Mouse (Mus musculus) midbrain, embryonic 12.5 days (tissue): Measurements from ENCODE around the gene Orai1. TPM values are rescaled to one million over a fixed set of nuclear protein-coding genes. Genes with fewer than 3 reads are reported as not detected.

ENCODE experiments used
- ATAC-seq: fragments of 200-750 bp; cut with Nextera tagmentation; 2 replicates; pipeline ENCODE4 v1.8.0; 2017; ENCODE audit warnings: low read depth, moderate TSS enrichment, moderate library complexity; ENCODE audit not compliant: low FRiP score
- H3K27ac ChIP-seq: fragments of 300-500 bp; sonication (generic); replicated peaks from 2 replicates; pipeline ENCODE4 v1.5.1; 2016; ENCODE audit warnings: mild to moderate bottlenecking
- H3K27me3 ChIP-seq: fragments of 300-500 bp; sonication (generic); 2 replicates; pipeline ENCODE4 v1.6.1; 2016; ENCODE audit warnings: mild to moderate bottlenecking
- H3K36me3 ChIP-seq: fragments of 300-500 bp; sonication (generic); 2 replicates; pipeline ENCODE4 v1.6.1; 2016
- H3K4me1 ChIP-seq: fragments of 300-500 bp; sonication (generic); 2 replicates; pipeline ENCODE4 v1.6.1; 2016
- H3K4me2 ChIP-seq: fragments of 300-500 bp; sonication (generic); replicated peaks from 2 replicates; pipeline ENCODE4 v1.6.1; 2016; ENCODE audit warnings: mild to moderate bottlenecking, moderate library complexity
- H3K4me3 ChIP-seq: fragments of 300-500 bp; sonication (generic); 2 replicates; pipeline ENCODE4 v1.5.1; 2016; ENCODE audit warnings: mild to moderate bottlenecking
- H3K9ac ChIP-seq: fragments of 300-500 bp; sonication (generic); replicated peaks from 2 replicates; pipeline ENCODE4 v1.6.1; 2016; ENCODE audit warnings: mild to moderate bottlenecking, moderate library complexity
- H3K9me3 ChIP-seq: fragments of 300-500 bp; sonication (generic); 2 replicates; pipeline ENCODE4 v1.6.1; 2016; ENCODE audit warnings: mild to moderate bottlenecking
- WGBS: fragments of 180-500 bp; shearing (Covaris S2); methylation state at CpG from one replicate; pipeline ENCODE4 v1.1.7; 2016; 5-methylcytosine and 5-hydroxymethylcytosine counted together
- polyA plus RNA-seq: library from polyadenylated mRNA; unstranded; fragments of >200 nt; fragmentation: Nextera tagmentation; extraction: Ambion mirVana; gene quantifications from 2 replicates; pipeline ENCODE4 v1.2.1, GENCODE M21; 2016

Orai1 gene
- polyA plus RNA-seq, 1 experiment from 2014 or later, result 11.7 TPM

- peak overlapping the region; percentile 20 for H3K4me3 ChIP-seq
- H3K4me1 ChIP-seq, result peaks cover 8% of the 10 kb centered on the region; the same call in 1 of the 2 replicates
- 0 out of 2 replicates have a peak overlapping the region, but pooled peaks have one; percentile 11 for H3K9ac ChIP-seq
- no peak overlapping the region for H3K27ac ChIP-seq
- H3K9me3 ChIP-seq, result no peaks in the 10 kb centered on the region
- 4% methylated on average over 25 of the region's 25 CpGs for WGBS
- peaks cover 7% of the 10 kb centered on the region; the same call in 1 of the 2 replicates for H3K27me3 ChIP-seq
- no peaks in the 10 kb centered on the region for H3K36me3 ChIP-seq
- no peak; the same call in 1 of the 2 replicates for ATAC-seq
- H3K4me2 ChIP-seq, result peak overlapping the region; percentile 53
These were observed 24.4 kb downstream of the Orai1 start for GRCm38 (mm10) chr5:123039120-123039752.

- Histone ChIP-seq H3K36me3 (no peaks in the 10 kb centered on the region), H3K27me3 (peaks cover 7% of the 10 kb centered on the region; the same call in 1 of the 2 replicates), H3K4me2 (no peak overlapping the region), H3K27ac (no peak overlapping the region), H3K4me3 (no peak overlapping the region), H3K9ac (no peak overlapping the region), H3K4me1 (peaks cover 8% of the 10 kb centered on the region; the same call in 1 of the 2 replicates), H3K9me3 (no peaks in the 10 kb centered on the region)
- WGBS, result 66% methylated on average over 7 of the region's 7 CpGs
- no peak for ATAC-seq
These were observed 25.9 kb downstream of the Orai1 start for GRCm38 (mm10) chr5:123040796-123041195.

- Histone ChIP-seq H3K9me3 (no peaks in the 10 kb centered on the region), H3K27me3 (peaks cover 7% of the 10 kb centered on the region; the same call in 1 of the 2 replicates), H3K4me2 (no peak overlapping the region), H3K36me3 (no peaks in the 10 kb centered on the region), H3K4me1 (peaks cover 8% of the 10 kb centered on the region; the same call in 1 of the 2 replicates), H3K27ac (no peak overlapping the region), H3K9ac (no peak overlapping the region), H3K4me3 (no peak overlapping the region)
- WGBS, result 19% methylated on average over 7 of the region's 7 CpGs
- no peak for ATAC-seq
These were observed 29.0 kb downstream of the Orai1 start for GRCm38 (mm10) chr5:123043856-123044255.

DNA sequence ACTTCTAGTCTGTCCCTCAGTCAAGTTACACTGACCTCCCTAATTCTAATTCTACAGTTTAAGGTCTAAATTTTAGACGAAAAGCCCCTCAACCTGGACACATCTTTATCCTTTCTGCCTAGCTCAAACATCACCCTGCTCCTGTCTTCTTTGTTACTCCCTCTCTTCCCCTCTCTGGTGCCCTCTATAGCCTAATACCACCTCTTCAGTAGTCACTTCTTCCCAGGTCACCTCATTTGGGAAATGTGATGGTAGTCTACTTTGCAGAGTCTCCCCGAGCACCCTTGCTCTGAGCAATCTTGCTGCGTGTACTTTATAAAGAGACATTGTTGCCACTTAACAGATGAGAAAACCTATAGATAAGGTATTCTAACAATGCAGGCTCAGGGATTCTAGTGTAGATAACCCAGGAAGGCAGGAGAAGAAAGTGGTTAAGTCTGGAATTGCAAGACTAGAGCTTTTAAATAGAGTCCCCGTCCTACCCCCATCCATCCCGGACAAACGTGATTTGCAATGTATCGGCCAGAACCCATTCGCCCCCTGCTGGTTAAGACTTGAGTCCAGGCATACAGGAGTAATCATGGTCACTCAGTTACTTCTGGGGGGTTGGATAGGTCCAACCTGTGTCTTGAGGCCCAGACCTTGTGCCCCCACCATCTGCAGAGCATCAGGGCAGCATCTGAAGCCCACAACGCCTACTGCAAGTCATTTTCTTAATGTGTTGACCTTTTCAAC is 30.9 kb downstream of the Orai1 start:
- H3K4me2 ChIP-seq, result no peak overlapping the region
- no peak for ATAC-seq
- peaks cover 3% of the 10 kb centered on the region; the same call in 1 of the 2 replicates for H3K27me3 ChIP-seq
- H3K9ac ChIP-seq, result no peak overlapping the region
- H3K27ac ChIP-seq, result no peak overlapping the region
- H3K36me3 ChIP-seq, result no peaks in the 10 kb centered on the region
- no peaks in the 10 kb centered on the region for H3K9me3 ChIP-seq
- no peak overlapping the region for H3K4me3 ChIP-seq
- 34% methylated on average over 9 of the region's 9 CpGs for WGBS
- H3K4me1 ChIP-seq, result peaks cover 7% of the 10 kb centered on the region

DNA sequence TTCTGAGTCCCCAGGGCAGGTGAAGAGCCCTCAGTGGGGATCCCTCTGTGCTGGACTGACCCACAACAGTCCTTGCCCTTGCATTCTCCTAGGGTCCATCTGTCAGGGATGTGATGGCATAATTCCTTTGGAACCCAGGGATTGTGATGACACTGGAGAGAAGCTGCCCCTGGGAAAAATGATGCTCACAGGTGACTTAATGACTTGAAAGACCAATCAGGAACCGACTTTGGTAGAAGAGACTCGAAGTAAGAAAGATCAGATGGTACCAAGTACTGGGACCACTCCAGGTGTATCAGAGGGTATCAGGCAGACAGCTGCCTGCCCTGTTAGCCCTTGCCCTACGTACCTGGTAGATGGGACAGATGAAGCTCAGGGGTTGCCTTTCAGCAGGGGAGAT is 32.0 kb downstream of the Orai1 start, which contains the start of gene Morn3:
TSS of gene Morn3 (minus strand) at position 101 of the 400 bp plus-strand sequence.
- Histone ChIP-seq H3K4me3 (no peak within 1 kb of the TSS), H3K9me3 (no peaks in the 10 kb centered on the region), H3K27ac (no peak within 1 kb of the TSS), H3K9ac (no peak within 1 kb of the TSS), H3K36me3 (no peaks in the 10 kb centered on the region), H3K4me2 (no peak within 1 kb of the TSS), H3K27me3 (no peaks in the 10 kb centered on the region), H3K4me1 (peaks cover 7% of the 10 kb centered on the region)
- no peak for ATAC-seq
- WGBS, result 83% methylated on average over 3 of the region's 3 CpGs

GRCm38 (mm10) chr5:123049271-123049670 is 34.4 kb downstream of the Orai1 start:
- WGBS, result 4% methylated on average over 12 of the region's 12 CpGs
- no peak overlapping the region for H3K27ac ChIP-seq
- H3K9me3 ChIP-seq, result no peaks in the 10 kb centered on the region
- H3K4me2 ChIP-seq, result peak overlapping the region; percentile 40
- no peak overlapping the region for H3K9ac ChIP-seq
- peak overlapping the region; percentile 14 for H3K4me3 ChIP-seq
- peaks cover 7% of the 10 kb centered on the region for H3K4me1 ChIP-seq
- no peaks in the 10 kb centered on the region for H3K36me3 ChIP-seq
- 0 out of 2 replicates have a peak, but pooled peaks have one; percentile 27 for ATAC-seq
- H3K27me3 ChIP-seq, result no peaks in the 10 kb centered on the region

GRCm38 (mm10) chr5:123050918-123051317 is 36.0 kb downstream of the Orai1 start:
- Histone ChIP-seq H3K27ac (no peak overlapping the region), H3K4me2 (no peak overlapping the region), H3K9me3 (no peaks in the 10 kb centered on the region), H3K4me3 (no peak overlapping the region), H3K4me1 (peaks cover 7% of the 10 kb centered on the region), H3K27me3 (no peaks in the 10 kb centered on the region), H3K36me3 (no peaks in the 10 kb centered on the region), H3K9ac (no peak overlapping the region)
- no peak for ATAC-seq
- 77% methylated on average over 9 of the region's 9 CpGs for WGBS

GRCm38 (mm10) chr5:123051736-123052135 is 36.9 kb downstream of the Orai1 start:
- Histone ChIP-seq H3K9ac (no peak overlapping the region), H3K27ac (no peak overlapping the region), H3K4me3 (no peak overlapping the region), H3K9me3 (no peaks in the 10 kb centered on the region), H3K27me3 (no peaks in the 10 kb centered on the region), H3K36me3 (no peaks in the 10 kb centered on the region), H3K4me2 (no peak overlapping the region), H3K4me1 (peaks cover 7% of the 10 kb centered on the region)
- WGBS, result 79% methylated on average over 5 of the region's 5 CpGs
- no peak for ATAC-seq

DNA sequence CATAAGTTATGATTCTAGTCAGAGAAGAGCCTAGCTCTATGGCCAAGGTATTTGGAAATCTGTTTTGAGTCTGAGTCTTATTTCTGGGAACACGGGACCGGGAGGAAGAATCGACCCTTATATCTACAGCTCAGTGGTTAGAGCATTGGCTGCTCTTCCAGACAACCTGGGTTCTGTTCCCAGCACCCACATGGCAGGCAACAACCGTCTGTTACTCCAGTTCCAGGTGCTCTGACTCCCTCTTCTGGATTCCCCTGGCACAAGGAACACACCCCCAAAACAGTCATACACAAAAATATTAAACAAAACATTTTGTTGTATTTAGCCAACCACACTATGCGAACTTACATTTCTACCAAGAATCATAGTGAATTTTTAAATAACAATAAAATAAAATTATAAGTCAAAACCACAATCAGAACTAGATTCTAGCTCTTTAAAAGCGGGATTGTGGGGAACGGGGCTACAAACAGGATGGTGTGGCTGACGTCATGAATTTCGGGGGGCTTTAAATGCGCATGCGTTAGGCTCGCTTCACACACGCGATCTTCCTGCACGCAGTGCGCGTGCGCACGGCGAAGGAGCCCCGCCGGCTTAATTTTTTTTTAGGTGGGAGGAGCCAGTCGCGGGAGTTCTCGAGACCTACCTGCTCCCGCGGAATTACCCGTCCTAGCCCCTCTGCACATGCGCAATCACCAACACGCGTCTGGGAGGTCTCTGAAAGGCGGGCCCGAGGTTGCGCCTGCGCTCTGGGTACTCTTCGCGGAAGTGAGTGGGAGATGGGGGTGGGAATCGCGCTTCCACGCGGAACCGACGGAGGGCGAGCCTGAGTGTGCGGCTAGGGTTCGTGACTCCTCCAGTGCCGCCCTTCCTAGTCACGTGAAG is 42.7 kb downstream of the Orai1 start:
- Histone ChIP-seq H3K4me3 (peak overlapping the region; percentile 44), H3K4me2 (peak overlapping the region; percentile 51), H3K27me3 (no peaks in the 10 kb centered on the region), H3K9ac (no peak overlapping the region; the same call in 1 of the 2 replicates), H3K9me3 (0 out of 2 replicates have a peak, but pooled peaks cover 2% of the 10 kb centered on the region), H3K27ac (0 out of 2 replicates have a peak overlapping the region, but pooled peaks have one; percentile 39), H3K36me3 (no peaks in the 10 kb centered on the region), H3K4me1 (peaks cover 3% of the 10 kb centered on the region; the same call in 1 of the 2 replicates)
- ATAC-seq, result peak; percentile 93
- 8% methylated on average over 48 of the region's 48 CpGs for WGBS

GRCm38 (mm10) chr5:123058251-123059102 is 43.6 kb downstream of the Orai1 start:
- Histone ChIP-seq H3K4me1 (peaks cover 3% of the 10 kb centered on the region; the same call in 1 of the 2 replicates), H3K36me3 (no peaks in the 10 kb centered on the region), H3K9me3 (0 out of 2 replicates have a peak, but pooled peaks cover 2% of the 10 kb centered on the region), H3K4me3 (peak overlapping the region; percentile 44), H3K27me3 (no peaks in the 10 kb centered on the region), H3K9ac (no peak overlapping the region; the same call in 1 of the 2 replicates), H3K4me2 (peak overlapping the region; percentile 51), H3K27ac (0 out of 2 replicates have a peak overlapping the region, but pooled peaks have one; percentile 39)
- no peak for ATAC-seq
- 48% methylated on average over 16 of the region's 16 CpGs for WGBS
